Mouse (Mus musculus): ENCODE results near the gene Lhfp.

- TF ChIP-seq E2F4 (IDR thresholded peaks at IDR 0.05; ENCODE audit: insufficient read depth) (no peak), MAX (IDR thresholded peaks at IDR 0.05; ENCODE audit: low read depth) (no peak), POLR2A (IDR thresholded peaks at IDR 0.05; ENCODE audit: insufficient read length, low read depth) (no peak), TCF3 (IDR thresholded peaks at IDR 0.05; ENCODE audit: insufficient read length, low read depth) (no peak), POLR2AphosphoS2 (IDR thresholded peaks at IDR 0.05; ENCODE audit: insufficient read length, low read depth) (no peak), TCF12 (IDR thresholded peaks at IDR 0.05; ENCODE audit: insufficient read depth, poor library complexity, severe bottlenecking) (no peak), MYOD1 (IDR thresholded peaks at IDR 0.05; ENCODE audit: control insufficient read depth in 1 of 3, insufficient read length in 2 of 3, low read depth in 2 of 3) (no peak), USF1 (IDR thresholded peaks at IDR 0.05; ENCODE audit: low read depth) (no peak)
Observed at GRCm38 (mm10) chr3:53214386-53214785, 173.1 kb downstream of the Lhfp start.

Data from myocyte (in vitro differentiated cells).